Mouse (Mus musculus): ENCODE measurements around the gene Epas1. TPM values are rescaled to one million over a fixed set of nuclear protein-coding genes. Genes with fewer than 3 reads are reported as not detected.

Gene Epas1
- polyA plus RNA-seq (2014; fragmentation: Illumina TruSeq; extraction: RNeasy Lipid Tissue Mini Kit (QIAGEN cat#74804); ENCODE audit: low read depth, low replicate concordance), result 48.6 TPM

GRCm38 (mm10) chr17:86753130-86753821, at the start of gene Epas1:
Gene Epas1 (plus strand): TSS chr17:86753700.

Other genes starting within 250 kb of the Epas1 start
- 0.20 TPM for gene Gm10309, start 248.5 kb upstream of the Epas1 start, polyA plus RNA-seq (2014; fragmentation: Illumina TruSeq; extraction: RNeasy Lipid Tissue Mini Kit (QIAGEN cat#74804); ENCODE audit: low read depth, low replicate concordance)
- gene Tmem247, start 163.6 kb downstream of the Epas1 start, polyA plus RNA-seq (2014; fragmentation: Illumina TruSeq; extraction: RNeasy Lipid Tissue Mini Kit (QIAGEN cat#74804); ENCODE audit: low read depth, low replicate concordance), result not detected
- gene Atp6v1e2, start 194.2 kb downstream of the Epas1 start, polyA plus RNA-seq (2014; fragmentation: Illumina TruSeq; extraction: RNeasy Lipid Tissue Mini Kit (QIAGEN cat#74804); ENCODE audit: low read depth, low replicate concordance), result not detected
- 91.3 TPM for gene Rhoq, start 209.4 kb downstream of the Epas1 start, polyA plus RNA-seq (2014; fragmentation: Illumina TruSeq; extraction: RNeasy Lipid Tissue Mini Kit (QIAGEN cat#74804); ENCODE audit: low read depth, low replicate concordance)

All from kidney, adult 10 weeks (tissue).